Mouse (Mus musculus): ENCODE measurements around the gene Akt3. TPM values are rescaled to one million over a fixed set of nuclear protein-coding genes. Genes with fewer than 3 reads are reported as not detected.

The Akt3 gene
- polyA plus RNA-seq, 1 experiment from 2014 or later, result 12.0 TPM

GRCm38 (mm10) chr1:177016729-177017128, 241.3 kb downstream of the Akt3 start:
- Histone ChIP-seq H3K4me3 (ENCODE audit: inconsistent target) (no peak overlapping the region), H3K36me3 (ENCODE audit: inconsistent target) (peaks cover 21% of the 10 kb centered on the region; the same call in 1 of the 2 replicates), H3K27ac (peak overlapping the region; percentile 37; the same call in 1 of the 2 replicates), H3K79me2 (ENCODE audit: inconsistent target) (no peaks in the 10 kb centered on the region)
- 94% methylated on average over 2 of the region's 2 CpGs for WGBS (ENCODE audit: missing documents)

GRCm38 (mm10) chr1:177015917-177016316, 242.1 kb downstream of the Akt3 start:
- peak overlapping the region; percentile 37 for H3K27ac ChIP-seq

GRCm38 (mm10) chr1:177014921-177015439, 243.0 kb downstream of the Akt3 start:
- H3K36me3 ChIP-seq (ENCODE audit: inconsistent target), result peaks cover 18% of the 10 kb centered on the region; the same call in 1 of the 2 replicates
- H3K79me2 ChIP-seq (ENCODE audit: inconsistent target), result no peaks in the 10 kb centered on the region
- H3K4me3 ChIP-seq (ENCODE audit: inconsistent target), result no peak overlapping the region
- H3K27ac ChIP-seq, result peak overlapping the region; percentile 37; the same call in 1 of the 2 replicates
- 89% methylated on average over 6 of the region's 6 CpGs for WGBS (ENCODE audit: missing documents)

More at GRCm38 (mm10) chr1:177015917-177016316, 242.1 kb downstream of the Akt3 start:
- 84% methylated on average over 3 of the region's 3 CpGs for WGBS (ENCODE audit: missing documents)
- no peaks in the 10 kb centered on the region for H3K79me2 ChIP-seq (ENCODE audit: inconsistent target)
- no peak overlapping the region for H3K4me3 ChIP-seq (ENCODE audit: inconsistent target)
- peaks cover 21% of the 10 kb centered on the region; the same call in 1 of the 2 replicates for H3K36me3 ChIP-seq (ENCODE audit: inconsistent target)

DNA sequence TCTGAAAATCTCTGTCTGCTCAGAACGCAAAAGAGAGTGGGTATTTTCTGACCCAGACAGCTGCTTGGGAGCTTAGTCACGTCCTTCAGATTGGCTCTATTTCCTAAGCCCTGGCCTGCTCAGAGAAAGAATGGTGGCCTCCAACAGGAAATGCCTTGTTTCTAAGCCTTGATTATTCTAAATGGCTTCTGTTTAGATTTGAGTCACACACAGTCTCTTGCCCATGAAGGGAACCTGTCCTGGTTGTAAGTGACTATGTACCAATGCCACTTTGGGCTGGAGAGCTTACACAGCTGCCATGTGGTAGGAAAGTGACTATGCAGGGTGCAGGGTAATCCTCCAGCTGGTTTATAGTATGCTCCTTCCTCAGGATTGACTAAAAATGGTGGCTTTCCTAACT, 243.7 kb downstream of the Akt3 start:
- H3K36me3 ChIP-seq (ENCODE audit: inconsistent target), result peaks cover 16% of the 10 kb centered on the region; the same call in 1 of the 2 replicates
- H3K4me3 ChIP-seq (ENCODE audit: inconsistent target), result no peak overlapping the region
- no peak overlapping the region for H3K27ac ChIP-seq
- H3K79me2 ChIP-seq (ENCODE audit: inconsistent target), result no peaks in the 10 kb centered on the region
- WGBS (ENCODE audit: missing documents), result 93% methylated on average over 2 of the region's 2 CpGs

- Histone ChIP-seq H3K36me3 (ENCODE audit: inconsistent target) (peaks cover 15% of the 10 kb centered on the region; the same call in 1 of the 2 replicates), H3K27ac (no peak overlapping the region), H3K4me3 (ENCODE audit: inconsistent target) (no peak overlapping the region), H3K79me2 (ENCODE audit: inconsistent target) (no peaks in the 10 kb centered on the region)
- 96% methylated on average over 3 of the region's 3 CpGs for WGBS (ENCODE audit: missing documents)
These were observed 244.2 kb downstream of the Akt3 start for GRCm38 (mm10) chr1:177013776-177014175.

- Histone ChIP-seq H3K36me3 (ENCODE audit: inconsistent target) (peaks cover 11% of the 10 kb centered on the region; the same call in 1 of the 2 replicates), H3K79me2 (ENCODE audit: inconsistent target) (no peaks in the 10 kb centered on the region), H3K4me3 (ENCODE audit: inconsistent target) (no peak overlapping the region), H3K27ac (no peak overlapping the region)
- WGBS (ENCODE audit: missing documents), result 100% methylated on average over 1 of the region's 1 CpGs
These were observed 244.7 kb downstream of the Akt3 start for GRCm38 (mm10) chr1:177013313-177013712.

DNA sequence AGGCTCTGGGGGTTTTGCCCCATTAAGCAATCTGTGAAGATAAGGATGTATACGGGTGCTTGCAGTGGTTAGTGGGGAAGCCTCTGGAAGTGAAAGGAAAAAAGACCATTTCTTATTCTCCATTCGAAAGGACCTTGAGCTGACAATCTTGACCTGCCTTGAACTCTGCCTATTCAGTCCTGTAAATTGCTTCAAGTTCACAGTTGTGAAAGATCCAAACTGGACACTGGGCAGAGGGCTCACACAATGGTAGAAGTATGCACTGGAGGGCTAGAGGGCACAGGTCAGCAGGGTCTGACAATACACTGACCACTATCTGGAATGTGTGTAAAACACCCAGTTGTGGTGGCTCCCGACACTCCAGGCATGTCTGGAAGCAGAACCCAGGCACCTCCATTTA, 245.2 kb downstream of the Akt3 start:
- Histone ChIP-seq H3K79me2 (ENCODE audit: inconsistent target) (no peaks in the 10 kb centered on the region), H3K36me3 (ENCODE audit: inconsistent target) (peaks cover 11% of the 10 kb centered on the region; the same call in 1 of the 2 replicates), H3K27ac (no peak overlapping the region), H3K4me3 (ENCODE audit: inconsistent target) (no peak overlapping the region)
- WGBS (ENCODE audit: missing documents), result 85% methylated on average over 3 of the region's 3 CpGs

DNA sequence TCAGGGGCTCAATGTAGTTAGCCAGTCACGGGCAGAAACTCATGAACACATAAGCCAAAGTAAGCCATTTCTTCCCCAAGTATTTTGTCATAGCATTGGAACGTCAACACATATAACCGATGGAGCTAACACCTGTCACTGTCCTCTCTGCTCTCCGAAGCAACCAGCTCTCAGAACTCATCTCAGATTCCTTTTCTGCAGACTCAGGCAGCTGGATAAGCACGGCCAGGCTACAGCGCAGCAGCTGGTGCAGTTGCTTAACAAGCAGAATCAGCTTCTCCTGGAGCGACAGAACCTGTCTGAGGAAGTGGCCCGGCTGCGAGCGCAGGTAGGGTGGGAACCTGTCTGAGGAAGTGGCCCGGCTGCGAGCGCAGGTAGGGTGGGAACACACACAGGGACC, 246.3 kb downstream of the Akt3 start:
- Histone ChIP-seq H3K4me3 (ENCODE audit: inconsistent target) (no peak overlapping the region), H3K27ac (no peak overlapping the region), H3K79me2 (ENCODE audit: inconsistent target) (no peaks in the 10 kb centered on the region), H3K36me3 (ENCODE audit: inconsistent target) (peaks cover 11% of the 10 kb centered on the region; the same call in 1 of the 2 replicates)
- 72% methylated on average over 13 of the region's 13 CpGs for WGBS (ENCODE audit: missing documents)

- 91% methylated on average over 6 of the region's 6 CpGs for WGBS (ENCODE audit: missing documents)
- Histone ChIP-seq H3K36me3 (ENCODE audit: inconsistent target) (peaks cover 11% of the 10 kb centered on the region; the same call in 1 of the 2 replicates), H3K27ac (no peak overlapping the region), H3K4me3 (ENCODE audit: inconsistent target) (no peak overlapping the region), H3K79me2 (ENCODE audit: inconsistent target) (no peaks in the 10 kb centered on the region)
These were observed 247.2 kb downstream of the Akt3 start for GRCm38 (mm10) chr1:177010607-177011302.

- H3K36me3 ChIP-seq (ENCODE audit: inconsistent target), result peaks cover 11% of the 10 kb centered on the region; the same call in 1 of the 2 replicates
- no peak overlapping the region for H3K27ac ChIP-seq
- H3K79me2 ChIP-seq (ENCODE audit: inconsistent target), result no peaks in the 10 kb centered on the region
- H3K4me3 ChIP-seq (ENCODE audit: inconsistent target), result no peak overlapping the region
- 92% methylated on average over 3 of the region's 3 CpGs for WGBS (ENCODE audit: missing documents)
These were observed 248.0 kb downstream of the Akt3 start for GRCm38 (mm10) chr1:177010041-177010440.

GRCm38 (mm10) chr1:177008777-177009176, 249.2 kb downstream of the Akt3 start:
- Histone ChIP-seq H3K4me3 (ENCODE audit: inconsistent target) (no peak overlapping the region), H3K79me2 (ENCODE audit: inconsistent target) (no peaks in the 10 kb centered on the region), H3K36me3 (ENCODE audit: inconsistent target) (peaks cover 11% of the 10 kb centered on the region; the same call in 1 of the 2 replicates), H3K27ac (no peak overlapping the region)
- 67% methylated on average over 1 of the region's 1 CpGs for WGBS (ENCODE audit: missing documents)

GRCm38 (mm10) chr1:177007405-177007804, 250.6 kb downstream of the Akt3 start:
- Histone ChIP-seq H3K4me3 (ENCODE audit: inconsistent target) (no peak overlapping the region), H3K27ac (no peak overlapping the region), H3K36me3 (ENCODE audit: inconsistent target) (peaks cover 4% of the 10 kb centered on the region; the same call in 1 of the 2 replicates), H3K79me2 (ENCODE audit: inconsistent target) (no peaks in the 10 kb centered on the region)
- WGBS (ENCODE audit: missing documents), result 97% methylated on average over 3 of the region's 3 CpGs

- Histone ChIP-seq H3K36me3 (ENCODE audit: inconsistent target) (no peaks in the 10 kb centered on the region), H3K27ac (no peak overlapping the region), H3K79me2 (ENCODE audit: inconsistent target) (no peaks in the 10 kb centered on the region), H3K4me3 (ENCODE audit: inconsistent target) (no peak overlapping the region)
- WGBS (ENCODE audit: missing documents), result 95% methylated on average over 4 of the region's 4 CpGs
These were observed 253.8 kb downstream of the Akt3 start for GRCm38 (mm10) chr1:177004041-177004741.

- H3K79me2 ChIP-seq (ENCODE audit: inconsistent target), result no peaks in the 10 kb centered on the region
- no peak overlapping the region for H3K27ac ChIP-seq
- H3K36me3 ChIP-seq (ENCODE audit: inconsistent target), result no peaks in the 10 kb centered on the region
- no peak overlapping the region for H3K4me3 ChIP-seq (ENCODE audit: inconsistent target)
- 89% methylated on average over 6 of the region's 6 CpGs for WGBS (ENCODE audit: missing documents)
These were observed 255.1 kb downstream of the Akt3 start for GRCm38 (mm10) chr1:177002951-177003350.

GRCm38 (mm10) chr1:176999011-176999410, 259.0 kb downstream of the Akt3 start:
- Histone ChIP-seq H3K27ac (no peak overlapping the region), H3K4me3 (ENCODE audit: inconsistent target) (no peak overlapping the region), H3K79me2 (ENCODE audit: inconsistent target) (no peaks in the 10 kb centered on the region), H3K36me3 (ENCODE audit: inconsistent target) (no peaks in the 10 kb centered on the region)
- 74% methylated on average over 6 of the region's 6 CpGs for WGBS (ENCODE audit: missing documents)
